Mouse (Mus musculus) liver, embryonic 11.5 days (tissue): Measurements from ENCODE around the gene Olfr1191-ps1. TPM values are rescaled to one million over a fixed set of nuclear protein-coding genes. Genes with fewer than 3 reads are reported as not detected.
"Not testable (repeated sequence)": the region's sequence is repeated elsewhere in the genome, so short reads cannot be mapped to it uniquely, and the experiment has no call there.

Experiments
- ATAC-seq: fragments of 200-750 bp; cut with Nextera tagmentation; replicated peaks from 2 replicates; pipeline ENCODE4 v1.8.0; 2017; ENCODE audit warnings: moderate number of reproducible peaks, mild to moderate bottlenecking, moderate TSS enrichment, moderate library complexity; ENCODE audit not compliant: low FRiP score
- DNase-seq: peaks from one replicate; pipeline ENCODE4 v3.0.0-alpha.2; 2017; ENCODE audit warnings: low spot score
- H3K27ac ChIP-seq: fragments of 300-500 bp; sonication (generic); 2 replicates; pipeline ENCODE4 v1.5.1; 2014; ENCODE audit warnings: mild to moderate bottlenecking, low read depth, low read length, control low read depth
- H3K27me3 ChIP-seq: fragments of 300-500 bp; sonication (generic); replicated peaks from 2 replicates; pipeline ENCODE4 v1.6.1; 2014; ENCODE audit warnings: low read length, mixed read lengths; ENCODE audit not compliant: control insufficient read depth, insufficient read depth
- H3K36me3 ChIP-seq: fragments of 300-500 bp; sonication (generic); 2 replicates; pipeline ENCODE4 v1.6.1; 2014; ENCODE audit warnings: mild to moderate bottlenecking, low read length, moderate library complexity, mixed read lengths; ENCODE audit not compliant: control insufficient read depth, insufficient read depth
- H3K4me1 ChIP-seq: fragments of 300-500 bp; sonication (generic); replicated peaks from 2 replicates; pipeline ENCODE4 v1.6.1; 2014; ENCODE audit warnings: low read length, mixed read lengths; ENCODE audit not compliant: control insufficient read depth, insufficient read depth
- H3K4me2 ChIP-seq: fragments of 300-500 bp; sonication (generic); 2 replicates; pipeline ENCODE4 v1.6.1; 2014; ENCODE audit warnings: mild to moderate bottlenecking, control low read depth, moderate library complexity
- H3K4me3 ChIP-seq: fragments of 300-500 bp; sonication (generic); 2 replicates; pipeline ENCODE4 v1.5.1; 2014; ENCODE audit warnings: low read depth, low read length, control low read depth
- H3K9ac ChIP-seq: fragments of 300-500 bp; sonication (generic); 2 replicates; pipeline ENCODE4 v1.6.1; 2014; ENCODE audit warnings: low read depth, low read length, control low read depth
- H3K9me3 ChIP-seq: fragments of 300-500 bp; sonication (generic); 2 replicates; pipeline ENCODE4 v1.6.1; 2016; ENCODE audit warnings: low read length, inconsistent platforms, mixed read lengths; ENCODE audit not compliant: control insufficient read depth
- WGBS: fragments of 180-500 bp; shearing (Covaris S2); extraction: QIAGEN DNeasy Blood & Tissue Kit; methylation state at CpG from one replicate; pipeline ENCODE4 v1.1.7; 2014; 5-methylcytosine and 5-hydroxymethylcytosine counted together
- polyA plus RNA-seq: library from polyadenylated mRNA; unstranded; fragments of >200 nt; fragmentation: Nextera tagmentation; extraction: Ambion mirVana; gene quantifications from 2 replicates; pipeline ENCODE4 v1.2.1, GENCODE M21; 2014

The Olfr1191-ps1 gene
- not detected in 2 replicates for polyA plus RNA-seq

DNA sequence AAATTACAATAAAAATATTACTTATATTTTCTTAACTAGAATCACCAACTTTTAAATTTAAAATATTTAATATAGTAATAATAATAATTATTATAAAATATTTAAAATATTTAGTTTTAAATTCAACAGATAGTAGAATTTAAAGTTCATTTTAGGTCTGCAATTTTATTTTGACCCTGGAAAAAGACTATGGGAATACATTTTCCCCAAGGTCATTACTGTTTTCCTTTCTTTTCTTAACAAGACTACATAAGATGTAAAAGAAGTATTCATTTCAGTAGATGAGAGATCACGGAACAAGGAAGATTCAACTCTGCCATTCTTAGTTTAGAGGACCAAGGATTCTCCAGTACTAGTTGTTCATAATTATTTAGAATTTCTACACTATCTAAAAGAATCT is at the start of gene Olfr1191-ps1:
Gene Olfr1191-ps1 (plus strand): TSS at position 301 of the 400 bp plus-strand sequence.
- ATAC-seq, H3K9ac ChIP-seq, H3K27ac ChIP-seq, H3K27me3 ChIP-seq, DNase-seq, H3K4me2 ChIP-seq, H3K9me3 ChIP-seq, H3K4me1 ChIP-seq, H3K4me3 ChIP-seq, H3K36me3 ChIP-seq: not testable (repeated sequence)
- 91% methylated on average over 1 of the region's 1 CpGs for WGBS

DNA sequence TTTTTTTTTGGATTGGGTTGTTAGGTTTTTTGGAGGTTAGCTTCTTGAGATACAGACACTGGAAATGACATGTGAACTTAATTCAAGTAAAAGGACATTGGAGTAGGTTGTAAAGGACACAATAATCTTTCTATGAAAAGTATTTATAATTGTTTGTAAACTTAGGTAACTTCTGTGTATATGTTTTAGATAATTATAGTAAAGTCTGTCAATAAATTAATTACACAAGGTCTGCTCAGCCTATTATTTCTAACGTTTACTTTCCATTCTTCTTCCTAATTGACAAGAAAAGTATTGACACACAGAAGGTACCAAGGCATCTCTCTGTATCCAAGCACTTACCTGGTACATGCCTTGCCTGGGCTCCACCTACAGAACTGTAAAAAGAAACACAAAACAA is 7.9 kb downstream of the Olfr1191-ps1 start, which contains the start of gene Olfr1192-ps1:
Gene Olfr1192-ps1 (plus strand): TSS at position 301 of the 400 bp plus-strand sequence.
- DNase-seq (no peak), ATAC-seq (no peak)
- no peaks in the 10 kb centered on the region for H3K4me1 ChIP-seq
- no peaks in the 10 kb centered on the region for H3K27me3 ChIP-seq
- no peak within 1 kb of the TSS for H3K4me2 ChIP-seq
- no peaks in the 10 kb centered on the region for H3K9me3 ChIP-seq
- no peak within 1 kb of the TSS for H3K4me3 ChIP-seq
- no peak within 1 kb of the TSS for H3K9ac ChIP-seq
- no peaks in the 10 kb centered on the region for H3K36me3 ChIP-seq
- WGBS = 22% methylated on average over 1 of the region's 1 CpGs
- no peak within 1 kb of the TSS for H3K27ac ChIP-seq

DNA sequence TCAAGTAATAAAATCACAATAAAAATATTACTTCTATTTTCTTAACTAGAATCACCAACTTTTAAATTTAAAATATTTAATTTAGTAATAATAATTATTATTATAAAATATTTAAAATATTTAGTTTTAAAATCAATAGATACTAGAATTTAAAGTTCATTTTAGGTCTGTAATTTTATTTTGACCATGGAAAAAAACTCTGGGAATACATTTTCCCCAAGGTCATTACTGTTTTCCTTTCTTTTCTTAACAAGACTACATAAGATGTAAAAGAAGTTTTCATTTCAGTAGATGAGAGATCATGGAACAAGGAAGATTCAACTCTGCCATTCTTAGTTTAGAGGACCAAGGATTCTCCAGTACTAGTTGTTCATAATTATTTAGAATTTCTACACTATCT is 35.0 kb downstream of the Olfr1191-ps1 start, which contains the start of gene Olfr1193:
Gene Olfr1193 (plus strand): TSS at position 301 of the 400 bp plus-strand sequence.
- not testable (repeated sequence) for H3K4me3 ChIP-seq, H3K27ac ChIP-seq, H3K27me3 ChIP-seq, H3K4me2 ChIP-seq, DNase-seq, H3K4me1 ChIP-seq, ATAC-seq, H3K9ac ChIP-seq, H3K9me3 ChIP-seq, H3K36me3 ChIP-seq

DNA sequence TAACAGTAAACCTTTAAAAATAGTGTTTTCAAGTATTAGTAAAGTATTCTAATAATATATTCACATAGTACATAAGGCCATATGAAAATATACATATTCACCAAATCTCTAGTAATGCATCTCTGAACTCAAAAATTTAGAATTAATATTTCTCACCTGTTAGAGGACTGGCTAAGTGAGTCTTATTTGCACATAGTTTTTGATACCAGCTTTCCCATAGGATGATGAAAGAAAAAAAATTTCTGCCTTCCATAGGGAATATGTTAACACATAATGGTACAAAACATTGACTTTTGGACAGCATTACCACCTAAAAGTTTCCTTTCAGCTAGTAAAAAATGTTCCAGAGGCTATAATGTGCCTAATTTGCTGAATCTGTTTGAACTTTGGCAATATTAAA is 48.7 kb downstream of the Olfr1191-ps1 start, which contains the start of gene Olfr1195:
Gene Olfr1195 (minus strand): TSS at position 101 of the 400 bp plus-strand sequence.
- H3K4me2 ChIP-seq = no peak within 1 kb of the TSS
- ATAC-seq = no peak

More for the DNA sequence above, 48.7 kb downstream of the Olfr1191-ps1 start, which contains the start of gene Olfr1195:
- Histone ChIP-seq H3K4me3 (no peak within 1 kb of the TSS), H3K4me1 (no peaks in the 10 kb centered on the region), H3K27me3 (no peaks in the 10 kb centered on the region), H3K9ac (no peak within 1 kb of the TSS), H3K27ac (no peak within 1 kb of the TSS), H3K9me3 (no peaks in the 10 kb centered on the region), H3K36me3 (no peaks in the 10 kb centered on the region)
- no peak for DNase-seq

Other genes with a start within 250 kb of the Olfr1191-ps1 start
- not detected in 2 replicates for gene Olfr1179, start 234.1 kb upstream of the Olfr1191-ps1 start, polyA plus RNA-seq
- gene Olfr1180, start 221.4 kb upstream of the Olfr1191-ps1 start, polyA plus RNA-seq = not detected in 2 replicates
- not detected in 2 replicates for gene Olfr1181, start 214.4 kb upstream of the Olfr1191-ps1 start, polyA plus RNA-seq
- gene Gm13757, start 191.4 kb upstream of the Olfr1191-ps1 start, polyA plus RNA-seq = not detected in 2 replicates
- not detected in 2 replicates for gene Olfr1183, start 185.7 kb upstream of the Olfr1191-ps1 start, polyA plus RNA-seq
- gene Olfr1184, start 156.9 kb upstream of the Olfr1191-ps1 start, polyA plus RNA-seq = not detected in 2 replicates
- gene Olfr1185-ps1, start 147.2 kb upstream of the Olfr1191-ps1 start, polyA plus RNA-seq = not detected in 2 replicates
- gene Olfr1186, start 122.0 kb upstream of the Olfr1191-ps1 start, polyA plus RNA-seq = not detected in 2 replicates
- not detected in 2 replicates for gene Olfr1188, start 83.6 kb upstream of the Olfr1191-ps1 start, polyA plus RNA-seq
- gene Olfr1189, start 54.1 kb upstream of the Olfr1191-ps1 start, polyA plus RNA-seq = not detected in 2 replicates
- not detected in 2 replicates for gene Olfr1192-ps1, start 8.0 kb downstream of the Olfr1191-ps1 start, polyA plus RNA-seq
- gene Olfr1193, start 35.1 kb downstream of the Olfr1191-ps1 start, polyA plus RNA-seq = not detected in 2 replicates
- gene Olfr1195, start 48.6 kb downstream of the Olfr1191-ps1 start, polyA plus RNA-seq = not detected in 2 replicates
- gene Olfr1196, start 64.1 kb downstream of the Olfr1191-ps1 start, polyA plus RNA-seq = not detected in 2 replicates
- gene Olfr1197, start 91.8 kb downstream of the Olfr1191-ps1 start, polyA plus RNA-seq = not detected in 2 replicates
- gene Olfr1198, start 110.8 kb downstream of the Olfr1191-ps1 start, polyA plus RNA-seq = not detected in 2 replicates
- not detected in 2 replicates for gene Olfr1199, start 119.9 kb downstream of the Olfr1191-ps1 start, polyA plus RNA-seq
- gene Olfr1200, start 129.9 kb downstream of the Olfr1191-ps1 start, polyA plus RNA-seq = not detected in 2 replicates
- gene Olfr1201, start 152.5 kb downstream of the Olfr1191-ps1 start, polyA plus RNA-seq = not detected in 2 replicates
- gene Olfr1202, start 174.0 kb downstream of the Olfr1191-ps1 start, polyA plus RNA-seq = not detected in 2 replicates
- gene Olfr1205, start 189.2 kb downstream of the Olfr1191-ps1 start, polyA plus RNA-seq = not detected in 2 replicates
- not detected in 2 replicates for gene Olfr1204, start 208.8 kb downstream of the Olfr1191-ps1 start, polyA plus RNA-seq
- not detected in 2 replicates for gene Olfr1206, start 222.7 kb downstream of the Olfr1191-ps1 start, polyA plus RNA-seq